Mouse (Mus musculus) erythroblast, embryonic 14.5 days (primary cell): Measurements from ENCODE around the gene Dffa.

Source experiments
- GATA1 ChIP-seq: IDR thresholded peaks from 2 replicates; pipeline ENCODE4 v1.6.1; 2012; ENCODE audit warnings: low read length, inconsistent platforms, mixed read lengths
- TAL1 ChIP-seq: IDR thresholded peaks from 3 replicates; pipeline ENCODE4 v1.6.1; 2012; ENCODE audit warnings: low read length, inconsistent platforms, mixed read lengths

GRCm38 (mm10) chr4:149150721-149151120 lies 46.8 kb downstream of the Dffa start:
- TF ChIP-seq TAL1 (no peak), GATA1 (no peak)
